Mouse (Mus musculus): ENCODE results near the gene Clec2g. TPM values are rescaled to one million over a fixed set of nuclear protein-coding genes. Genes with fewer than 3 reads are reported as not detected.
"Not testable (repeated sequence)": the region's sequence is repeated elsewhere in the genome, so short reads cannot be mapped to it uniquely, and the experiment has no call there.

Gene Clec2g
- polyA plus RNA-seq, 1 experiment from 2014 or later, result not detected

GRCm38 (mm10) chr6:128996768-128997442, 62.7 kb downstream of the Clec2g start:
- H3K27me3 ChIP-seq (ENCODE audit: control insufficient read depth, insufficient read depth, low read length), result no peaks in the 10 kb centered on the region
- 68% methylated on average over 13 of the region's 13 CpGs for WGBS
- no peaks in the 10 kb centered on the region for H3K36me3 ChIP-seq (ENCODE audit: control insufficient read depth, insufficient read depth, low read length)
- DNase-seq (no peak), ATAC-seq (ENCODE audit: low FRiP score, low TSS enrichment) (no peak)
- H3K4me1 ChIP-seq (ENCODE audit: control insufficient read depth, insufficient read depth, low read length), result no peaks in the 10 kb centered on the region
- H3K4me2 ChIP-seq (ENCODE audit: low read length), result no peak overlapping the region
- H3K4me3 ChIP-seq (replicated peaks; ENCODE audit: low read depth, low read length), result no peak overlapping the region
- no peak overlapping the region for H3K27ac ChIP-seq (replicated peaks; ENCODE audit: low read depth, low read length)
- H3K9me3 ChIP-seq (ENCODE audit: control insufficient read depth, low read length), result no peaks in the 10 kb centered on the region
- no peak overlapping the region for H3K9ac ChIP-seq (replicated peaks; ENCODE audit: low read length)

GRCm38 (mm10) chr6:129001392-129001791, 67.2 kb downstream of the Clec2g start:
- Histone ChIP-seq H3K27ac (replicated peaks; ENCODE audit: low read depth, low read length) (no peak overlapping the region), H3K4me2 (ENCODE audit: low read length) (no peak overlapping the region), H3K9ac (replicated peaks; ENCODE audit: low read length) (no peak overlapping the region), H3K4me1 (ENCODE audit: control insufficient read depth, insufficient read depth, low read length) (no peaks in the 10 kb centered on the region), H3K9me3 (ENCODE audit: control insufficient read depth, low read length) (no peaks in the 10 kb centered on the region), H3K27me3 (ENCODE audit: control insufficient read depth, insufficient read depth, low read length) (no peaks in the 10 kb centered on the region), H3K4me3 (replicated peaks; ENCODE audit: low read depth, low read length) (no peak overlapping the region), H3K36me3 (ENCODE audit: control insufficient read depth, insufficient read depth, low read length) (no peaks in the 10 kb centered on the region)
- no peak for DNase-seq
- no peak for ATAC-seq (ENCODE audit: low FRiP score, low TSS enrichment)
- 86% methylated on average over 2 of the region's 2 CpGs for WGBS

- no peak overlapping the region for H3K9ac ChIP-seq (replicated peaks; ENCODE audit: low read length)
- 90% methylated on average over 8 of the region's 8 CpGs for WGBS
- H3K27ac ChIP-seq (replicated peaks; ENCODE audit: low read depth, low read length), result no peak overlapping the region
- H3K4me2 ChIP-seq (ENCODE audit: low read length), result no peak overlapping the region
- no peaks in the 10 kb centered on the region for H3K4me1 ChIP-seq (ENCODE audit: control insufficient read depth, insufficient read depth, low read length)
- no peak for DNase-seq
- no peaks in the 10 kb centered on the region for H3K9me3 ChIP-seq (ENCODE audit: control insufficient read depth, low read length)
- ATAC-seq (ENCODE audit: low FRiP score, low TSS enrichment), result no peak
- H3K27me3 ChIP-seq (ENCODE audit: control insufficient read depth, insufficient read depth, low read length), result no peaks in the 10 kb centered on the region
- H3K4me3 ChIP-seq (replicated peaks; ENCODE audit: low read depth, low read length), result no peak overlapping the region
- no peaks in the 10 kb centered on the region for H3K36me3 ChIP-seq (ENCODE audit: control insufficient read depth, insufficient read depth, low read length)
Measured at GRCm38 (mm10) chr6:129008552-129008951, 74.4 kb downstream of the Clec2g start.

- H3K9ac ChIP-seq (replicated peaks; ENCODE audit: low read length); H3K4me1 ChIP-seq (ENCODE audit: control insufficient read depth, insufficient read depth, low read length); H3K9me3 ChIP-seq (ENCODE audit: control insufficient read depth, low read length); ATAC-seq (ENCODE audit: low FRiP score, low TSS enrichment); H3K27me3 ChIP-seq (ENCODE audit: control insufficient read depth, insufficient read depth, low read length); H3K36me3 ChIP-seq (ENCODE audit: control insufficient read depth, insufficient read depth, low read length); H3K4me3 ChIP-seq (replicated peaks; ENCODE audit: low read depth, low read length); DNase-seq; H3K27ac ChIP-seq (replicated peaks; ENCODE audit: low read depth, low read length); H3K4me2 ChIP-seq (ENCODE audit: low read length): not testable (repeated sequence)
- 91% methylated on average over 7 of the region's 7 CpGs for WGBS
Measured at GRCm38 (mm10) chr6:129009846-129010504, 75.8 kb downstream of the Clec2g start.

GRCm38 (mm10) chr6:129010505-129010873, 76.3 kb downstream of the Clec2g start:
- DNase-seq (no peak), ATAC-seq (ENCODE audit: low FRiP score, low TSS enrichment) (no peak)
- no peaks in the 10 kb centered on the region for H3K27me3 ChIP-seq (ENCODE audit: control insufficient read depth, insufficient read depth, low read length)
- no peak overlapping the region for H3K4me2 ChIP-seq (ENCODE audit: low read length)
- H3K36me3 ChIP-seq (ENCODE audit: control insufficient read depth, insufficient read depth, low read length), result no peaks in the 10 kb centered on the region
- no peaks in the 10 kb centered on the region for H3K9me3 ChIP-seq (ENCODE audit: control insufficient read depth, low read length)
- no peak overlapping the region for H3K27ac ChIP-seq (replicated peaks; ENCODE audit: low read depth, low read length)
- H3K4me1 ChIP-seq (ENCODE audit: control insufficient read depth, insufficient read depth, low read length), result no peaks in the 10 kb centered on the region
- H3K9ac ChIP-seq (replicated peaks; ENCODE audit: low read length), result no peak overlapping the region
- 77% methylated on average over 3 of the region's 3 CpGs for WGBS
- no peak overlapping the region for H3K4me3 ChIP-seq (replicated peaks; ENCODE audit: low read depth, low read length)

- ATAC-seq (ENCODE audit: low FRiP score, low TSS enrichment); H3K4me1 ChIP-seq (ENCODE audit: control insufficient read depth, insufficient read depth, low read length); H3K36me3 ChIP-seq (ENCODE audit: control insufficient read depth, insufficient read depth, low read length); H3K27ac ChIP-seq (replicated peaks; ENCODE audit: low read depth, low read length); DNase-seq; H3K9me3 ChIP-seq (ENCODE audit: control insufficient read depth, low read length); H3K4me2 ChIP-seq (ENCODE audit: low read length); H3K27me3 ChIP-seq (ENCODE audit: control insufficient read depth, insufficient read depth, low read length); H3K4me3 ChIP-seq (replicated peaks; ENCODE audit: low read depth, low read length); H3K9ac ChIP-seq (replicated peaks; ENCODE audit: low read length): not testable (repeated sequence)
- 96% methylated on average over 19 of the region's 23 CpGs for WGBS
Measured at GRCm38 (mm10) chr6:129012012-129012411, 77.8 kb downstream of the Clec2g start.

GRCm38 (mm10) chr6:129012966-129013365, 78.8 kb downstream of the Clec2g start:
- no peaks in the 10 kb centered on the region for H3K9me3 ChIP-seq (ENCODE audit: control insufficient read depth, low read length)
- no peaks in the 10 kb centered on the region for H3K27me3 ChIP-seq (ENCODE audit: control insufficient read depth, insufficient read depth, low read length)
- no peak for DNase-seq
- no peak overlapping the region for H3K9ac ChIP-seq (replicated peaks; ENCODE audit: low read length)
- H3K4me3 ChIP-seq (replicated peaks; ENCODE audit: low read depth, low read length), result no peak overlapping the region
- H3K4me1 ChIP-seq (ENCODE audit: control insufficient read depth, insufficient read depth, low read length), result no peaks in the 10 kb centered on the region
- no peak overlapping the region for H3K4me2 ChIP-seq (ENCODE audit: low read length)
- 64% methylated on average over 1 of the region's 1 CpGs for WGBS
- no peak overlapping the region for H3K27ac ChIP-seq (replicated peaks; ENCODE audit: low read depth, low read length)
- no peak for ATAC-seq (ENCODE audit: low FRiP score, low TSS enrichment)
- no peaks in the 10 kb centered on the region for H3K36me3 ChIP-seq (ENCODE audit: control insufficient read depth, insufficient read depth, low read length)

GRCm38 (mm10) chr6:129013762-129014276, 79.6 kb downstream of the Clec2g start:
- H3K4me3 ChIP-seq (replicated peaks; ENCODE audit: low read depth, low read length), result no peak overlapping the region
- H3K27ac ChIP-seq (replicated peaks; ENCODE audit: low read depth, low read length), result no peak overlapping the region
- no peaks in the 10 kb centered on the region for H3K27me3 ChIP-seq (ENCODE audit: control insufficient read depth, insufficient read depth, low read length)
- ATAC-seq (ENCODE audit: low FRiP score, low TSS enrichment), result no peak
- no peak overlapping the region for H3K9ac ChIP-seq (replicated peaks; ENCODE audit: low read length)
- 91% methylated on average over 5 of the region's 5 CpGs for WGBS
- H3K4me1 ChIP-seq (ENCODE audit: control insufficient read depth, insufficient read depth, low read length), result no peaks in the 10 kb centered on the region
- no peak for DNase-seq
- no peaks in the 10 kb centered on the region for H3K36me3 ChIP-seq (ENCODE audit: control insufficient read depth, insufficient read depth, low read length)
- no peaks in the 10 kb centered on the region for H3K9me3 ChIP-seq (ENCODE audit: control insufficient read depth, low read length)
- H3K4me2 ChIP-seq (ENCODE audit: low read length), result no peak overlapping the region

GRCm38 (mm10) chr6:129014399-129014798, 80.2 kb downstream of the Clec2g start:
- no peaks in the 10 kb centered on the region for H3K27me3 ChIP-seq (ENCODE audit: control insufficient read depth, insufficient read depth, low read length)
- ATAC-seq (ENCODE audit: low FRiP score, low TSS enrichment) (no peak), DNase-seq (no peak)
- H3K4me3 ChIP-seq (replicated peaks; ENCODE audit: low read depth, low read length), result no peak overlapping the region
- H3K9me3 ChIP-seq (ENCODE audit: control insufficient read depth, low read length), result no peaks in the 10 kb centered on the region
- 83% methylated on average over 1 of the region's 1 CpGs for WGBS
- H3K27ac ChIP-seq (replicated peaks; ENCODE audit: low read depth, low read length), result no peak overlapping the region
- H3K4me2 ChIP-seq (ENCODE audit: low read length), result no peak overlapping the region
- H3K36me3 ChIP-seq (ENCODE audit: control insufficient read depth, insufficient read depth, low read length), result no peaks in the 10 kb centered on the region
- H3K4me1 ChIP-seq (ENCODE audit: control insufficient read depth, insufficient read depth, low read length), result no peaks in the 10 kb centered on the region
- no peak overlapping the region for H3K9ac ChIP-seq (replicated peaks; ENCODE audit: low read length)

All from midbrain, embryonic 14.5 days (tissue).